Mouse (Mus musculus): ENCODE measurements around the gene 2510039O18Rik.

2510039O18Rik gene

DNA sequence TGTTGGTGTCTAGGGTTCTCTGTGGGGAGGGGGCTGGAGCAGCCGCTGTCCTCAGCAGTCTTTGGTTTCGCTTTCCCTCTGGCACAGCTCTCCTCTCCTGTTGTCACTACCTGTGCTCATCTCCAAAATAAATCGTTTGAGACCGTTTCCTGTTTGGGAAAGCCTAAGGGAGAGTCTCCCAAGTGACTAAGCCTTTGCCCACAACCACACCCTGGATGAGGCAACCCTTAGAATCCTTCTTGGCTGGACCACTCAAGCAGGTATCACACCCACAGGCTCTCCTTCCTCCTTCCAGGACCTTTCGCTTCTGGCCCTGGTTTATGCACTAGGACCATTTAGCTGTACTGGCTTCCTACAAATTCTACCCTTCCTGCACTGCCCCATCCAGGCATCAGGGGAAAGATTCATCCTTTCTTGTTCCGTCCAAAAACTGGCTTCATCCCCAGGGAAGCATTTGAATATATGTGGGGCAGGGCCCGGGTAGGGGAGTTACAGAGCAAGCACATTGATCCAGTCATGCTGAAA lies 52.9 kb downstream of the 2510039O18Rik start:
- DNase-seq (ENCODE audit: low spot score) = no peak

DNA sequence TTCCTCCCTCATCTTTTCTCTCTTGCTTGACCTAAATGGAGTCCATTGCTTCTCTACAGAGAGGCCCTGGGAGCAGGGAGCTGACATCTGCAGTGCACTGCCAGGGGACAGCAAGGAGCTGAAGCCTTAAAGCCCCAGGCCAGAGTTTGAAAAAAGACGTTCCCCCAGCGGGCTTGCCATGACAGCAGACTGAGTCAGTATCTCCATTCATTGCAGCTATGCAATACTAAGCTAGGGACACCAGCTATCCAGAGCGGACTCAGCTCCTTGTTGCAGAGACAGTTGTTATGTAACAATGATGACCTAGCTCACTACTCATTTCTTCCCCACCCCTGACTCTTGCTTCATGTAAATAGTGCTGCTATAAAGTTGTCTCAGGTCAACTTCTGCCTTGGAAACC lies 54.6 kb downstream of the 2510039O18Rik start:
- no peak for DNase-seq (ENCODE audit: low spot score)
